Mouse (Mus musculus) cortical plate, adult 2 months (tissue): ENCODE results near the gene Styxl1.

Experiments
- CTCF ChIP-seq: fragments of 200-500 bp; IDR thresholded peaks from 2 replicates; pipeline ENCODE4 v1.5.1; 2011; ENCODE audit warnings: mild to moderate bottlenecking, control low read depth, low read length; ENCODE audit not compliant: insufficient read depth; ENCODE audit errors: extremely low read depth
- POLR2A ChIP-seq: fragments of 200-500 bp; IDR thresholded peaks from 2 replicates; pipeline ENCODE4 v1.6.1; 2011; ENCODE audit warnings: mild to moderate bottlenecking, low read length, control low read depth; ENCODE audit not compliant: insufficient read depth; ENCODE audit errors: extremely low read depth

DNA sequence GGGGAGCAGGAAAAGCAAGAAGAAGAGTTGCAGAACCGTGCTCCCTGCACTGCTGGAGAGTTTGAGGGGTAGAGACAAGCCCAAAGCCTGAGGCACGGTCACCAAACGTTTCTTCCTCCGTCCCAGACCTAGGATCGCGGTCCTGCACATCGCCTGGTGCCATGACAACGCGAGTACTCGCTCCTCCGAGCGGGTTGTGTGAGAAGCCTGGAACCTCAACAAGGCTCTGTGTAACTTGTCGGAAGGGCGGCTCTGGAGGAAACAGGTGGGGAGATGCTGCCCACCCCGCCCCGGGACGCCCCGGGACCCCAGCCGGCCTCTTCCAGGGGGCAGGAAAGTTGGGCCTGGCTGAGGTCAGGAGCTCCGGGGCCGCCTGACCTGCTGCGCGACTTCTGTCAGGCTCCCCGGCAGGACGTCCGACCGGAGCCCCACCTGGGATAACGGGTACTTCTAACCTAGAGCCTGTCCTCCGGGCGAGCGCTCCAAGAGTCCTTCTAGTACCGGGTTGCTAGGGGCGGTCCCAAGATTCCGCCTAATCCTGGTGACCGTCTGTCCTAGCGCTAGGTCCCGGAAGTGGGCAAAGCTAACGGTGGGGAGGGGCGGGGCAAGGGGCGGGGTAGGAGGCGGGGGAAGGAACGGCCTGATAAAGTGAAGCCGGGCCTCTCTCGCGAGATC, at the start of gene Styxl1:
- TF ChIP-seq CTCF (no peak), POLR2A (no peak)
